In genomic region chr19:46689460-46690372, GRCm38 (mm10) we compare ENCODE assay signal across 1 mouse cellular context.
TF ChIP-seq lines count a peak whose summit lies in the region.

Borcs7 (plus strand) TSS chr19:46689906.

TF ChIP-seq in CH12.LX, 34 proteins besides CTCF, POLR2A, EP300 and RAD21 (continued from another document):
- TF ChIP-seq MEF2A (IDR thresholded peaks at IDR 0.05; ENCODE audit: borderline replicate concordance, low read depth, low read length) (peak; percentile 43; the same call in 1 of the 2 replicates), GABPA (IDR thresholded peaks at IDR 0.05; ENCODE audit: insufficient replicate concordance, low read depth, low read length) (no peak), JUND (conservative IDR thresholded peaks at IDR 0.05; ENCODE audit: low read depth, low read length) (no peak), ZMIZ1 (IDR thresholded peaks at IDR 0.05; ENCODE audit: low read depth, low read length) (peak; percentile 84), MAFK (IDR thresholded peaks at IDR 0.05; ENCODE audit: insufficient replicate concordance, low read length) (no peak), MYC (IDR thresholded peaks at IDR 0.05; ENCODE audit: low read depth, low read length) (peak; percentile 76), ZC3H11A (IDR thresholded peaks at IDR 0.05; ENCODE audit: low read depth, low read length) (no peak), ZKSCAN1 (IDR thresholded peaks at IDR 0.05; ENCODE audit: borderline replicate concordance, low read depth, low read length) (no peak), NELFE (IDR thresholded peaks at IDR 0.05; ENCODE audit: low read depth, low read length) (peak; percentile 88), ELF1 (IDR thresholded peaks at IDR 0.05; ENCODE audit: low read depth, low read length) (peak; percentile 85), BHLHE40 (IDR thresholded peaks at IDR 0.05; ENCODE audit: low read depth, low read length) (peak; percentile 18; the same call in 1 of the 2 replicates), MAX (IDR thresholded peaks at IDR 0.05; ENCODE audit: low read length) (peak; percentile 82), PAX5 (IDR thresholded peaks at IDR 0.05; ENCODE audit: low read length) (no peak), NRF1 (IDR thresholded peaks at IDR 0.05; ENCODE audit: low read depth, low read length) (peak; percentile 73), UBTF (IDR thresholded peaks at IDR 0.05; ENCODE audit: low read depth, low read length) (no peak; the same call in 1 of the 2 replicates), TBP (conservative IDR thresholded peaks at IDR 0.05; ENCODE audit: low read depth, low read length) (peak; percentile 65; the same call in 1 of the 2 replicates), JUN (IDR thresholded peaks at IDR 0.05; ENCODE audit: insufficient read depth, low read depth, low read length) (no peak), CHD1 (IDR thresholded peaks at IDR 0.05; ENCODE audit: low read depth, low read length) (no peak), USF1 (IDR thresholded peaks at IDR 0.05; ENCODE audit: low read depth, low read length) (no peak), TCF12 (IDR thresholded peaks at IDR 0.05; ENCODE audit: low read depth, low read length) (peak; percentile 81), IRF4 (IDR thresholded peaks at IDR 0.05; ENCODE audit: low read depth, low read length) (peak; percentile 62; the same call in 1 of the 2 replicates)
